Mouse (Mus musculus): ENCODE results near the gene Olfr411.

DNA sequence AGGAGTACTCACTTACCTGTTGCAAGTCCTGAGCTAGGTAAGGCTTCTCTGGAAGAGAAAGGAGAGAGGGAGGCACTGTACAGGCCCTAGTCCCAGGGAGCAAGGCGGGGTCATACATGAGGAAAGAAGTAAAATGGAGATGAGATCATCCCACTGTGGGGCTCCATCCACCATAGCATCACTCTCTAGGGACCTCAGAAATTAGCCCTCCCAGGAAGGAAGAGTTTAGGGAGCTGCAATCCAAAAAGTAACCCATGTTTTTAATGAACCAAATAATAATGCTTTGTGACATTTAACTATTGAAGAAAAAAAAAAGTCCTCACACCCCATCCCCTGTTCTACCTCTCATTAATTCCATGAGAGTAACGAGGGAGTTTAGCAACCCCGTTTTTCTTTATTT is at the start of gene Olfr411:
- TF ChIP-seq CTCF (conservative IDR thresholded peaks at IDR 0.05; ENCODE audit: low read length) (no peak), POU5F1 (IDR thresholded peaks at IDR 0.05; ENCODE audit: borderline replicate concordance, low read length) (no peak)

All from E14TG2a.4 (cell line).